Mouse (Mus musculus) stomach, postnatal 0 days (tissue): ENCODE results near the gene Ankdd1b.

ENCODE experiments used
- CTCF ChIP-seq: IDR thresholded peaks from 2 replicates; pipeline ENCODE4 v1.5.1; 2016; ENCODE audit warnings: antibody characterized with exemption, low read depth, mild to moderate bottlenecking, moderate library complexity
- EP300 ChIP-seq: optimal IDR thresholded peaks from 2 replicates; pipeline ENCODE3; 2016; ENCODE audit warnings: antibody characterized with exemption

GRCm38 (mm10) chr13:96514154-96514942 lies 43.4 kb upstream of the Ankdd1b start:
- no peak for TF ChIP-seq CTCF
- TF ChIP-seq EP300 = no peak
